Mouse (Mus musculus) ES-Bruce4 (cell line): Measurements from ENCODE around the gene Clasp1. TPM values are rescaled to one million over a fixed set of nuclear protein-coding genes. Genes with fewer than 3 reads are reported as not detected.

ENCODE experiments used
- H3K27ac ChIP-seq: 2 replicates; pipeline ENCODE4 v1.5.1; 2012; ENCODE audit warnings: low read length, inconsistent platforms; ENCODE audit not compliant: insufficient read depth
- H3K27me3 ChIP-seq: 2 replicates; pipeline ENCODE4 v1.6.1; 2012; ENCODE audit warnings: mild to moderate bottlenecking, low read length, inconsistent platforms; ENCODE audit not compliant: control insufficient read depth, poor library complexity, insufficient read depth, severe bottlenecking
- H3K36me3 ChIP-seq: 2 replicates; pipeline ENCODE4 v1.6.1; 2012; ENCODE audit warnings: inconsistent platforms, mild to moderate bottlenecking, low read length, moderate library complexity; ENCODE audit not compliant: control insufficient read depth, poor library complexity, insufficient read depth, severe bottlenecking
- H3K4me1 ChIP-seq: one replicate; pipeline ENCODE4 v1.8.1; 2011; ENCODE audit warnings: low read length; ENCODE audit not compliant: control insufficient read depth, insufficient read depth
- H3K4me3 ChIP-seq: 2 replicates; pipeline ENCODE4 v1.5.1; 2011; ENCODE audit warnings: low read depth, mild to moderate bottlenecking, low read length
- H3K9ac ChIP-seq: 2 replicates; pipeline ENCODE4 v1.6.1; 2012; ENCODE audit warnings: low read depth, mild to moderate bottlenecking, inconsistent platforms; ENCODE audit not compliant: poor library complexity, severe bottlenecking
- H3K9me3 ChIP-seq: replicated peaks from 2 replicates; pipeline ENCODE4 v1.6.1; 2012; ENCODE audit warnings: mild to moderate bottlenecking, low read length, inconsistent platforms; ENCODE audit not compliant: control insufficient read depth, poor library complexity, insufficient read depth, severe bottlenecking
- CTCF ChIP-seq: IDR thresholded peaks from one replicate; pipeline ENCODE4 v1.8.1; 2011; ENCODE audit warnings: low read depth, low read length
- EP300 ChIP-seq: IDR thresholded peaks from 2 replicates; pipeline ENCODE4 v1.6.1; 2011; ENCODE audit warnings: low read depth, low read length; ENCODE audit not compliant: insufficient read depth
- POLR2A ChIP-seq: IDR thresholded peaks from one replicate; pipeline ENCODE4 v1.8.1; 2011; ENCODE audit warnings: low read length; ENCODE audit not compliant: insufficient read depth
- polyA plus RNA-seq: library from polyadenylated mRNA; stranded (reverse); fragments of >200 nt; gene quantifications from 2 replicates; pipeline ENCODE4 v1.2.4, GENCODE M21; 2011; ENCODE audit warnings: low read depth; ENCODE audit not compliant: missing spikeins, insufficient read depth, insufficient read length

The Clasp1 gene
- polyA plus RNA-seq, 1 experiment = 81.0 TPM

- peaks cover 27% of the 10 kb centered on the region for H3K36me3 ChIP-seq
- H3K27me3 ChIP-seq = no peaks in the 10 kb centered on the region
- no peak overlapping the region for H3K4me3 ChIP-seq
- no peaks in the 10 kb centered on the region for H3K9me3 ChIP-seq
- H3K4me1 ChIP-seq = no peaks in the 10 kb centered on the region
- no peak for TF ChIP-seq POLR2A
- no peak for TF ChIP-seq CTCF
- TF ChIP-seq EP300 = no peak
- no peak overlapping the region for H3K27ac ChIP-seq
- no peak overlapping the region for H3K9ac ChIP-seq
These were observed 111.7 kb downstream of the Clasp1 start for GRCm38 (mm10) chr1:118500606-118501005.

DNA sequence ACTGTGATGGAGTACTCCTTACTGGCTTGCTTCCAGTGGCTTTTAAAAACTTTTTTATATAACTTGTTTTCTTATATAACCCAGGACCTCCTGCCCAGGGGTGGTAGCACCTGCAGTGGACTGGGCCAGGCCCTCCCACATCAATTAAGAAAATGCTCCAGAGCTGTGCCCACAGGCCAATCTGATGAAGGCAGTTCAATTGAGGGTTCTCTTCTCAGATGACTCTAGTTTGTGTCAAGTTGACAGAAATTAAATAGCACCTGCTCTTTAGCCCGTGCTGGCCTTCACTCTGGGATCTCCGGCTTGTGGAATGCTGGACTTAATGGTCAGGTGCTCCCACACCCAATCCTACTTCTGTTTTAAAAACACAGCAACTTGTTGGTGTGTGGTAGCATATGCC lies 112.8 kb downstream of the Clasp1 start:
- Histone ChIP-seq H3K9me3 (no peaks in the 10 kb centered on the region), H3K9ac (no peak overlapping the region), H3K4me3 (no peak overlapping the region), H3K27me3 (no peaks in the 10 kb centered on the region), H3K36me3 (peaks cover 32% of the 10 kb centered on the region), H3K4me1 (no peaks in the 10 kb centered on the region), H3K27ac (no peak overlapping the region)
- TF ChIP-seq CTCF = no peak
- TF ChIP-seq POLR2A = no peak
- no peak for TF ChIP-seq EP300

- no peak overlapping the region for H3K4me3 ChIP-seq
- H3K27ac ChIP-seq = no peak overlapping the region
- H3K9ac ChIP-seq = no peak overlapping the region
- H3K4me1 ChIP-seq = no peaks in the 10 kb centered on the region
- H3K36me3 ChIP-seq = peaks cover 29% of the 10 kb centered on the region
- no peak for TF ChIP-seq EP300
- no peak for TF ChIP-seq POLR2A
- TF ChIP-seq CTCF = no peak
- H3K9me3 ChIP-seq = no peaks in the 10 kb centered on the region
- no peaks in the 10 kb centered on the region for H3K27me3 ChIP-seq
These were observed 116.9 kb downstream of the Clasp1 start for GRCm38 (mm10) chr1:118505746-118506145.

DNA sequence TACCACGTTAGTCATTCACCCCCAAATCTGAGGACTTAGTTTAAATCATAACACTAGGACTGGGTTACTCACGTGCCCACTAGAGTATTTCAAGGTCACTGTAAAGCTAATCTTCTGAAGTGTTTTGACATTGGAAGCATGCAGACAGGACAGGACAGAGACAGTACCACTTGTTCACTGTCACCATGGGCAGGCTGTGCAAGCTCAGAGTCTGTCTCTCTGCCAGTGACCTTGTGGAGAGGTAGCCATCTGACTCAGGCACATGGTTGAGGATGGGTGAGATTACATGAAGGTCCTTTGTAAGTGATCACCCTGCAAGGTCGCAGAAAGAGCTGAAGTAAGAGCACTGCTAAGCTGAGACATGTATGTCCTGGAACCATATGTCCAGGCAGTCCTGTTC lies 122.1 kb downstream of the Clasp1 start:
- H3K36me3 ChIP-seq = peaks cover 11% of the 10 kb centered on the region
- H3K27me3 ChIP-seq = no peaks in the 10 kb centered on the region

GRCm38 (mm10) chr1:118511738-118512530 lies 123.1 kb downstream of the Clasp1 start:
- Histone ChIP-seq H3K4me1 (no peaks in the 10 kb centered on the region), H3K4me3 (no peak overlapping the region), H3K27me3 (no peaks in the 10 kb centered on the region), H3K9ac (no peak overlapping the region), H3K36me3 (peaks cover 6% of the 10 kb centered on the region), H3K9me3 (no peaks in the 10 kb centered on the region), H3K27ac (no peak overlapping the region)
- TF ChIP-seq CTCF (no peak), POLR2A (no peak), EP300 (no peak)

More for the DNA sequence above, 122.1 kb downstream of the Clasp1 start:
- no peak overlapping the region for H3K27ac ChIP-seq
- H3K9ac ChIP-seq = no peak overlapping the region
- TF ChIP-seq CTCF = no peak
- no peak for TF ChIP-seq POLR2A
- no peak for TF ChIP-seq EP300
- H3K9me3 ChIP-seq = no peaks in the 10 kb centered on the region
- no peaks in the 10 kb centered on the region for H3K4me1 ChIP-seq
- no peak overlapping the region for H3K4me3 ChIP-seq

GRCm38 (mm10) chr1:118516256-118516655 lies 127.4 kb downstream of the Clasp1 start:
- Histone ChIP-seq H3K4me3 (no peak overlapping the region), H3K27ac (no peak overlapping the region), H3K4me1 (no peaks in the 10 kb centered on the region), H3K9me3 (no peaks in the 10 kb centered on the region), H3K9ac (no peak overlapping the region), H3K36me3 (no peaks in the 10 kb centered on the region; the same call in none of the 2 replicates), H3K27me3 (no peaks in the 10 kb centered on the region)
- TF ChIP-seq POLR2A (no peak), CTCF (no peak), EP300 (no peak)
